Mouse (Mus musculus) embryonic facial prominence, embryonic 13.5 days (tissue): ENCODE results near the gene Trip4. TPM values are rescaled to one million over a fixed set of nuclear protein-coding genes. Genes with fewer than 3 reads are reported as not detected.
A peak's percentile ranks its signal among the peaks of the same experiment; 100 is the strongest.

ENCODE experiments used
- ATAC-seq: fragments of 200-750 bp; cut with Nextera tagmentation; 2 replicates; pipeline ENCODE4 v1.8.0; 2017; ENCODE audit warnings: low read depth; ENCODE audit not compliant: insufficient number of reproducible peaks, insufficient read depth, low FRiP score, low TSS enrichment
- H3K27ac ChIP-seq: fragments of 300-500 bp; sonication (generic); 2 replicates; pipeline ENCODE4 v1.5.1; 2015; ENCODE audit warnings: moderate library complexity, mild to moderate bottlenecking, inconsistent platforms
- H3K27me3 ChIP-seq: fragments of 300-500 bp; sonication (generic); 2 replicates; pipeline ENCODE4 v1.6.1; 2015; ENCODE audit warnings: mild to moderate bottlenecking, inconsistent platforms
- H3K36me3 ChIP-seq: fragments of 300-500 bp; sonication (generic); 2 replicates; pipeline ENCODE4 v1.6.1; 2015; ENCODE audit warnings: mild to moderate bottlenecking, inconsistent platforms
- H3K4me1 ChIP-seq: fragments of 300-500 bp; sonication (generic); 2 replicates; pipeline ENCODE4 v1.6.1; 2015; ENCODE audit warnings: inconsistent platforms
- H3K4me2 ChIP-seq: fragments of 300-500 bp; sonication (generic); 2 replicates; pipeline ENCODE4 v1.6.1; 2015; ENCODE audit warnings: moderate library complexity, mild to moderate bottlenecking, inconsistent platforms
- H3K4me3 ChIP-seq: fragments of 300-500 bp; sonication (generic); 2 replicates; pipeline ENCODE4 v1.5.1; 2015; ENCODE audit warnings: mild to moderate bottlenecking, inconsistent platforms
- H3K9ac ChIP-seq: fragments of 300-500 bp; sonication (generic); 2 replicates; pipeline ENCODE4 v1.6.1; 2015; ENCODE audit warnings: mild to moderate bottlenecking, inconsistent platforms
- H3K9me3 ChIP-seq: fragments of 300-500 bp; sonication (generic); 2 replicates; pipeline ENCODE4 v1.6.1; 2016; ENCODE audit warnings: inconsistent platforms
- WGBS: fragments of 180-500 bp; shearing (Covaris S2); methylation state at CpG from one replicate; pipeline ENCODE4 v1.1.7; 2015; ENCODE audit warnings: mixed read lengths; 5-methylcytosine and 5-hydroxymethylcytosine counted together
- polyA plus RNA-seq: library from polyadenylated mRNA; unstranded; fragments of >200 nt; fragmentation: Nextera tagmentation; extraction: Ambion mirVana; gene quantifications from 2 replicates; pipeline ENCODE4 v1.2.1, GENCODE M21; 2015

Gene Trip4
- polyA plus RNA-seq, 1 experiment from 2014 or later, result 40.1 TPM

GRCm38 (mm10) chr9:65891126-65891525 lies 17.5 kb downstream of the Trip4 start:
- Histone ChIP-seq H3K9ac (peak overlapping the region; percentile 77), H3K9me3 (no peaks in the 10 kb centered on the region), H3K27ac (no peak overlapping the region; the same call in 1 of the 2 replicates), H3K4me3 (peak overlapping the region; percentile 67), H3K4me1 (peaks cover 18% of the 10 kb centered on the region), H3K4me2 (peak overlapping the region; percentile 91), H3K36me3 (peaks cover 26% of the 10 kb centered on the region), H3K27me3 (no peaks in the 10 kb centered on the region)
- no peak for ATAC-seq
- WGBS, result 3% methylated on average over 5 of the region's 5 CpGs

- Histone ChIP-seq H3K9ac (peak within 1 kb of the TSS; percentile 77), H3K36me3 (peaks cover 19% of the 10 kb centered on the region), H3K27me3 (no peaks in the 10 kb centered on the region), H3K27ac (peak within 1 kb of the TSS; percentile 44), H3K4me3 (peak within 1 kb of the TSS; percentile 67), H3K4me2 (peak within 1 kb of the TSS; percentile 91), H3K4me1 (peaks cover 21% of the 10 kb centered on the region), H3K9me3 (no peaks in the 10 kb centered on the region)
- peak; percentile 93 for ATAC-seq
- WGBS, result under 1% methylated on average over 21 of the region's 21 CpGs
Measured at GRCm38 (mm10) chr9:65890143-65890628, 18.4 kb downstream of the Trip4 start, which contains the start of gene Pclaf. Pclaf (plus strand) TSS chr9:65890237.

- no peaks in the 10 kb centered on the region for H3K27me3 ChIP-seq
- ATAC-seq, result peak; percentile 91
- H3K4me2 ChIP-seq, result peak overlapping the region; percentile 77
- peak overlapping the region; percentile 81 for H3K9ac ChIP-seq
- H3K36me3 ChIP-seq, result peaks cover 8% of the 10 kb centered on the region
- no peaks in the 10 kb centered on the region for H3K9me3 ChIP-seq
- H3K4me1 ChIP-seq, result 0 out of 2 replicates have a peak, but pooled peaks cover 5% of the 10 kb centered on the region
- 1% methylated on average over 37 of the region's 37 CpGs for WGBS
- peak overlapping the region; percentile 88 for H3K27ac ChIP-seq
- peak overlapping the region; percentile 74 for H3K4me3 ChIP-seq
Measured at GRCm38 (mm10) chr9:65884564-65885315, 23.9 kb downstream of the Trip4 start.

- Histone ChIP-seq H3K4me3 (no peak overlapping the region), H3K27me3 (no peaks in the 10 kb centered on the region), H3K4me2 (no peak overlapping the region), H3K36me3 (peaks cover 65% of the 10 kb centered on the region), H3K9ac (no peak overlapping the region), H3K9me3 (no peaks in the 10 kb centered on the region), H3K4me1 (no peaks in the 10 kb centered on the region), H3K27ac (no peak overlapping the region)
- ATAC-seq, result no peak
- WGBS, result 63% methylated on average over 1 of the region's 1 CpGs
Measured at GRCm38 (mm10) chr9:65859656-65860055, 48.9 kb downstream of the Trip4 start.

GRCm38 (mm10) chr9:65850203-65850602 lies 58.4 kb downstream of the Trip4 start:
- 13% methylated on average over 1 of the region's 1 CpGs for WGBS
- H3K4me3 ChIP-seq, result no peak overlapping the region
- H3K4me1 ChIP-seq, result peaks cover 6% of the 10 kb centered on the region; the same call in 1 of the 2 replicates
- peaks cover 29% of the 10 kb centered on the region for H3K36me3 ChIP-seq
- ATAC-seq, result no peak
- no peak overlapping the region for H3K27ac ChIP-seq
- no peak overlapping the region for H3K9ac ChIP-seq
- H3K27me3 ChIP-seq, result no peaks in the 10 kb centered on the region
- H3K4me2 ChIP-seq, result no peak overlapping the region
- H3K9me3 ChIP-seq, result no peaks in the 10 kb centered on the region

GRCm38 (mm10) chr9:65848154-65848553 lies 60.4 kb downstream of the Trip4 start:
- H3K27ac ChIP-seq, result peak overlapping the region; percentile 24
- peaks cover 6% of the 10 kb centered on the region; the same call in 1 of the 2 replicates for H3K4me1 ChIP-seq
- H3K9ac ChIP-seq, result no peak overlapping the region
- H3K4me3 ChIP-seq, result no peak overlapping the region
- ATAC-seq, result no peak
- H3K36me3 ChIP-seq, result peaks cover 16% of the 10 kb centered on the region
- H3K9me3 ChIP-seq, result no peaks in the 10 kb centered on the region
- H3K4me2 ChIP-seq, result no peak overlapping the region
- no peaks in the 10 kb centered on the region for H3K27me3 ChIP-seq

- no peak overlapping the region for H3K9ac ChIP-seq
- H3K4me1 ChIP-seq, result peaks cover 6% of the 10 kb centered on the region; the same call in 1 of the 2 replicates
- H3K27me3 ChIP-seq, result no peaks in the 10 kb centered on the region
- no peaks in the 10 kb centered on the region for H3K9me3 ChIP-seq
- no peak overlapping the region for H3K4me3 ChIP-seq
- ATAC-seq, result no peak
- 82% methylated on average over 7 of the region's 7 CpGs for WGBS
- H3K27ac ChIP-seq, result no peak overlapping the region
- peaks cover 22% of the 10 kb centered on the region for H3K36me3 ChIP-seq
- no peak overlapping the region for H3K4me2 ChIP-seq
Measured at GRCm38 (mm10) chr9:65844421-65845165, 64.0 kb downstream of the Trip4 start.

GRCm38 (mm10) chr9:65839841-65840240 lies 68.8 kb downstream of the Trip4 start:
- Histone ChIP-seq H3K9ac (no peak overlapping the region), H3K27ac (no peak overlapping the region), H3K9me3 (no peaks in the 10 kb centered on the region), H3K4me3 (no peak overlapping the region), H3K36me3 (peaks cover 33% of the 10 kb centered on the region), H3K4me2 (no peak overlapping the region), H3K27me3 (no peaks in the 10 kb centered on the region), H3K4me1 (no peaks in the 10 kb centered on the region; the same call in 1 of the 2 replicates)
- ATAC-seq, result no peak
- 93% methylated on average over 1 of the region's 1 CpGs for WGBS

GRCm38 (mm10) chr9:65836916-65837315 lies 71.7 kb downstream of the Trip4 start:
- Histone ChIP-seq H3K4me2 (no peak overlapping the region), H3K9ac (no peak overlapping the region), H3K36me3 (peaks cover 29% of the 10 kb centered on the region), H3K9me3 (no peaks in the 10 kb centered on the region), H3K27ac (no peak overlapping the region), H3K27me3 (no peaks in the 10 kb centered on the region), H3K4me3 (no peak overlapping the region), H3K4me1 (no peaks in the 10 kb centered on the region)
- no peak for ATAC-seq

GRCm38 (mm10) chr9:65834628-65835354 lies 73.8 kb downstream of the Trip4 start:
- Histone ChIP-seq H3K36me3 (peaks cover 18% of the 10 kb centered on the region), H3K9me3 (no peaks in the 10 kb centered on the region), H3K4me3 (no peak overlapping the region), H3K4me2 (no peak overlapping the region), H3K27me3 (no peaks in the 10 kb centered on the region), H3K4me1 (no peaks in the 10 kb centered on the region), H3K27ac (no peak overlapping the region), H3K9ac (no peak overlapping the region)
- WGBS, result 85% methylated on average over 10 of the region's 10 CpGs
- no peak for ATAC-seq

- Histone ChIP-seq H3K9ac (no peak overlapping the region), H3K4me1 (peaks cover under 1% of the 10 kb centered on the region), H3K36me3 (peaks cover 17% of the 10 kb centered on the region), H3K27me3 (no peaks in the 10 kb centered on the region), H3K9me3 (no peaks in the 10 kb centered on the region), H3K27ac (no peak overlapping the region), H3K4me2 (no peak overlapping the region), H3K4me3 (no peak overlapping the region)
- no peak for ATAC-seq
Measured at GRCm38 (mm10) chr9:65833640-65834039, 75.0 kb downstream of the Trip4 start.
